Mouse (Mus musculus): Measurements from ENCODE around the gene Mdm2.

GRCm38 (mm10) chr10:117749787-117750343 lies 39.3 kb upstream of the Mdm2 start:
- TF ChIP-seq CTCF (IDR thresholded peaks at IDR 0.05; ENCODE audit: low read depth) (no peak), EP300 (optimal IDR thresholded peaks at IDR 0.05) (no peak)

All from stomach, postnatal 0 days (tissue).